Mouse (Mus musculus) myocyte (in vitro differentiated cells): ENCODE measurements at regions not wholly inside any gene's neighbourhood (a gene's known extent, or its start where the extent isn't known, plus 50 kb on each side); places are given as distances from the start of the nearest gene placed in this dataset.

Source experiments
- CEBPB ChIP-seq: IDR thresholded peaks from 2 replicates; pipeline ENCODE4 v1.6.1; 2011; ENCODE audit warnings: mild to moderate bottlenecking, moderate library complexity; ENCODE audit not compliant: poor library complexity, insufficient read depth, severe bottlenecking
- E2F4 ChIP-seq: IDR thresholded peaks from one replicate; pipeline ENCODE4 v1.6.1; 2011; ENCODE audit warnings: mild to moderate bottlenecking, control low read depth, moderate library complexity; ENCODE audit not compliant: insufficient read depth
- POLR2A ChIP-seq: IDR thresholded peaks from one replicate; pipeline ENCODE4 v1.6.1; 2011; ENCODE audit warnings: low read depth, mild to moderate bottlenecking, control low read depth, moderate library complexity; ENCODE audit not compliant: insufficient read length
- USF1 ChIP-seq: IDR thresholded peaks from one replicate; pipeline ENCODE4 v1.6.1; 2011; ENCODE audit warnings: low read depth, mild to moderate bottlenecking, control low read depth, moderate library complexity

DNA sequence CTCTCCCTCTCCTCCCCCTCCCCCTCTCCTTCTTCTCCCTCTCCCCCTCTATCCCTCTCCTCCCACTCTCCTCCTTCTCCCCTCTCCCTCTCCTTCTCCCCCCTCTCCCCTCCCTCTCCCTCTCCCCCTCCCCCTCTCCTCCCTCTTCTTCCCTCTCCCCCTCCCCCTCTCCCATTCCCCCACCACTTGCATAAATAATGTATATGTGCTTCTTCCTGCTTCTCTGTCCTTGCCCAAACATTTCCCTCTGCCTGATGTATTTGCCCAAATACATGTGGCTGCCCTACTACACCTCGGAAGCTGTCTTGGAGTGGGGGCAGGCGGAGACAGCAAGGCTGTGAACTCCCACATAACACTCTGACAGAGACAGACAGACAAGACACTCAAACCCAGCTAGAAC is 149.2 kb upstream of the Rybp start:
- TF ChIP-seq POLR2A (no peak), USF1 (no peak), E2F4 (no peak), CEBPB (no peak)
